Mouse (Mus musculus) liver, embryonic 16.5 days (tissue): ENCODE measurements around the gene Ptpn18. TPM values are rescaled to one million over a fixed set of nuclear protein-coding genes. Genes with fewer than 3 reads are reported as not detected.

Experiments used
- ATAC-seq: fragments of 200-750 bp; cut with Nextera tagmentation; 2 replicates; pipeline ENCODE4 v1.8.0; 2017; ENCODE audit warnings: low read depth, mild to moderate bottlenecking, moderate number of reproducible peaks, moderate library complexity
- H3K27ac ChIP-seq: fragments of 300-500 bp; sonication (generic); 2 replicates; pipeline ENCODE4 v1.5.1; 2014; ENCODE audit warnings: mild to moderate bottlenecking, low read length
- H3K27me3 ChIP-seq: fragments of 300-500 bp; sonication (generic); 2 replicates; pipeline ENCODE4 v1.6.1; 2014; ENCODE audit warnings: low read depth, low read length, mixed read lengths; ENCODE audit not compliant: control insufficient read depth, insufficient read depth
- H3K36me3 ChIP-seq: fragments of 300-500 bp; sonication (generic); 2 replicates; pipeline ENCODE4 v1.6.1; 2014; ENCODE audit warnings: mild to moderate bottlenecking; ENCODE audit not compliant: control insufficient read depth, insufficient read depth
- H3K4me1 ChIP-seq: fragments of 300-500 bp; sonication (generic); 2 replicates; pipeline ENCODE4 v1.6.1; 2014; ENCODE audit warnings: low read depth, low read length, mixed read lengths; ENCODE audit not compliant: control insufficient read depth
- H3K4me2 ChIP-seq: fragments of 300-500 bp; sonication (generic); 2 replicates; pipeline ENCODE4 v1.6.1; 2014; ENCODE audit warnings: low read depth, low read length, mixed read lengths
- H3K4me3 ChIP-seq: fragments of 300-500 bp; sonication (generic); 2 replicates; pipeline ENCODE4 v1.5.1; 2014; ENCODE audit warnings: low read depth, mild to moderate bottlenecking, low read length
- H3K9ac ChIP-seq: fragments of 300-500 bp; sonication (generic); 2 replicates; pipeline ENCODE4 v1.6.1; 2014; ENCODE audit warnings: low read depth, low read length
- H3K9me3 ChIP-seq: fragments of 300-500 bp; sonication (generic); replicated peaks from 2 replicates; pipeline ENCODE4 v1.6.1; 2016; ENCODE audit warnings: low read length; ENCODE audit not compliant: control insufficient read depth
- WGBS: fragments of 180-500 bp; shearing (Covaris S2); extraction: QIAGEN DNeasy Blood & Tissue Kit; methylation state at CpG from one replicate; pipeline ENCODE4 v1.1.7; 2014; ENCODE audit not compliant: insufficient replicate concordance; 5-methylcytosine and 5-hydroxymethylcytosine counted together
- polyA plus RNA-seq: library from polyadenylated mRNA; unstranded; fragments of >200 nt; fragmentation: Nextera tagmentation; extraction: Ambion mirVana; gene quantifications from 2 replicates; pipeline ENCODE4 v1.2.1, GENCODE M21; 2015

The Ptpn18 gene
- polyA plus RNA-seq, 1 experiment from 2014 or later = 16.7 TPM

DNA sequence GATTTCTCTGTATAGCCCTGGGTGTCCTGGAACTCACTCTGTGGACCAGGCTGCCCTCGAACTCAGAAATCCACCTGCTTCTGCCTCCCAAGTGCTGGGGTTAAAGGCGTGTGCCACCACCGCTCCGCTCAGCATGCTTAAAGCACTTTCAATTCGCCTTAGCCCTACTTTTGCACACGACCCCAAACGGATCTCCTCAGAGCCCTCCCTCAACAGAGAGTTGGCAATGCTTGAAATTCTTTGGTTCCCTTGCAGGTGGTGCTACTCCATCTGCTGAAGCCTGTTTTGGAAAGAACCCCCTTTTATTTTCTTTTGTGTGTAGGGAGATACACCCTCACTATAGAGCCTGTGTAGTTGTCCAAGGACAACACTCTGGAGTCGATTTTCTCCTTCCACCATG is 1.1 kb upstream of the Ptpn18 start:
- H3K4me2 ChIP-seq = no peak overlapping the region
- no peak overlapping the region for H3K4me3 ChIP-seq
- H3K9ac ChIP-seq = no peak overlapping the region
- peaks cover 11% of the 10 kb centered on the region for H3K27me3 ChIP-seq
- H3K36me3 ChIP-seq = no peaks in the 10 kb centered on the region
- H3K4me1 ChIP-seq = peaks cover 11% of the 10 kb centered on the region
- H3K9me3 ChIP-seq = no peaks in the 10 kb centered on the region
- H3K27ac ChIP-seq = no peak overlapping the region
- ATAC-seq = no peak
- 25% methylated on average over 8 of the region's 8 CpGs for WGBS

DNA sequence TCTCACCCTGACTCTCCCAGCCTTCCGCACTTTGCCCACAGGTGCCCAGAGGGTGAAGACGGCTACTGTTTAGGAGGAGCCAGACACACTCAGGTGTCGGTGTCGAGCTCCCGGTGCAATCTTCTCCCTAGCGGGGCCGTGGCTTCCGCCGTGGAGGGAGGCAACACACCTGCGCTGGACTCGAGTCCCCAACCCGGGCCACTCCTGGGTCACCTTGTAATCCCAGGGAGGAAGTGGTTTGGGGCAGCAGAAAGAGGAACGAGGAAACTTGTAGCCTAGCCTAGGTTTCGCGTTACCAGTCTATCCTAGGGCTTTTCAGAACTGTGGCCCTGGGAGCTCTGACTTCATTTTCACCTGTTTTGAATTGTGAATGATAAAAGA is 489 bp downstream of the Ptpn18 start:
- H3K27me3 ChIP-seq = peaks cover 11% of the 10 kb centered on the region
- H3K4me3 ChIP-seq = peak overlapping the region; percentile 69
- H3K9me3 ChIP-seq = no peaks in the 10 kb centered on the region
- H3K27ac ChIP-seq = no peak overlapping the region; the same call in 1 of the 2 replicates
- peak overlapping the region; percentile 78 for H3K4me2 ChIP-seq
- WGBS = 2% methylated on average over 15 of the region's 15 CpGs
- ATAC-seq = no peak; the same call in 1 of the 2 replicates
- H3K36me3 ChIP-seq = no peaks in the 10 kb centered on the region
- peaks cover 11% of the 10 kb centered on the region for H3K4me1 ChIP-seq
- peak overlapping the region; percentile 32 for H3K9ac ChIP-seq

DNA sequence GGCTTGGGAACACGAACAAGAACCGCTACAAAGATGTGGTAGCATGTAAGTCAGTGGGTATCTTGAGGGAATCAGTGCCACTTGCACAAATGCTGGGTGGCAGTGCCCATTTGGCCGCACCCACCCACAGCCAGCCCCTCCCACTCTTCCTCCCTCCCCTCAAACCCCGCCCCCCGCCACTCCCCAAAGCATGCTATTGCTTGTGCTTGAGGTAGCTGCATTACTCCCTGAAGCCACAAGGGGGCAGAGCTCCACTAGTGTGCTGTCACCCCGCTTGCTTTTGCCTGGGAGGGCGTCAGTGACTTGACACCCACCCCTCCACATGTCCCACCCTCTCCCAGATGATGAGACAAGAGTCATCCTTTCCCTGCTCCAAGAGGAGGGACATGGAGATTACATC is 3.2 kb downstream of the Ptpn18 start:
- WGBS = 16% methylated on average over 7 of the region's 7 CpGs
- Histone ChIP-seq H3K36me3 (no peaks in the 10 kb centered on the region), H3K9ac (no peak overlapping the region), H3K27ac (no peak overlapping the region), H3K4me1 (peaks cover 11% of the 10 kb centered on the region), H3K4me3 (no peak overlapping the region), H3K4me2 (no peak overlapping the region), H3K27me3 (peaks cover 11% of the 10 kb centered on the region), H3K9me3 (no peaks in the 10 kb centered on the region)
- peak; percentile 42; the same call in 1 of the 2 replicates for ATAC-seq

DNA sequence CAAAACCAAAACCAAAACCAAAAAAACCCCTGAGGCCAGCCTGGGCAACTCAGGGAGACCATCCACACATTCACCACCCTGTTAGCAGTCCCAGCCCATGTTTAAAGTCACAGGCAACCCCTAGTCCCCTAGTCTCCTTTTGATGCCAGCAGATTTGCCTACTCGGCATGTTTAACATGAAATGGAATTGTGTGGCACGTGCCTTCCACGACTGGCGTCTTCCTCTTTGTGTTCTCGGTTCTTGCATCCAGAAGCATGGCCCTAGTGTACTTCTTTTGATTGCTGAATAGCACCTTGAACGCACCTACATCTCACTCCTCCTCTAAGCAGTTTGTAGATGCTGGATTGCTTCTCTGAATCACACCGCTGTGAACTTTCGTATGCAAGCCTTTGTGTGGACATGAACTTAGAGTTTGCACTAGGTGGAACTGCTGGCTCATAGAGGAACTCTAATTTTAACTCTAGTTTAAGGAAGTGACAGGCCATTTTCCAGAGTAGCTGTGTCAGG is 4.8 kb downstream of the Ptpn18 start:
- Histone ChIP-seq H3K4me3 (no peak overlapping the region; the same call in 1 of the 2 replicates), H3K9ac (no peak overlapping the region), H3K4me2 (peak overlapping the region; percentile 24; the same call in 1 of the 2 replicates), H3K27me3 (peaks cover under 1% of the 10 kb centered on the region), H3K4me1 (peaks cover 8% of the 10 kb centered on the region), H3K9me3 (no peaks in the 10 kb centered on the region), H3K36me3 (no peaks in the 10 kb centered on the region), H3K27ac (no peak overlapping the region)
- 29% methylated on average over 8 of the region's 8 CpGs for WGBS
- ATAC-seq = no peak

DNA sequence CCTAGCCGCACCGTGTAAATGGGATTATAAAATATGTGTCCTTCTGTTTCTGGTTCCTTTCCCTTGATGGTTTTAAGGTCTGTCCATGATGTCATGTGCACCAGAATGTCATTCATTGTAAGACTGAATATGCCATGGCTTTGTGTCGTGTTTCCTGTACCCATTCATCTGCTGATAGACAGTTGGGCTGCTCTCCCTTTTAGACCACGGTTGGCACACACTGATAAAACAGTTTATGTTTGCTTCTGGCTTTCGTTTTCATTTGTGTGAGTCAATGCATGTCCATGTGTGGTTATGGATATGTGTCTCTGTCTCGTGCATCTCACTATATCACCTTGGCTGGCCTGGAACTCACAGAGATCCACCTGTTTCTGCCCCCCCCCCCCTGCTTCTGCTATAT is 5.9 kb downstream of the Ptpn18 start:
- 0 out of 2 replicates have a peak, but pooled peaks have one; percentile 16 for ATAC-seq
- WGBS = 40% methylated on average over 6 of the region's 6 CpGs
- no peaks in the 10 kb centered on the region for H3K9me3 ChIP-seq
- no peaks in the 10 kb centered on the region for H3K36me3 ChIP-seq
- no peak overlapping the region for H3K4me3 ChIP-seq
- no peaks in the 10 kb centered on the region for H3K27me3 ChIP-seq
- no peak overlapping the region for H3K4me2 ChIP-seq
- no peak overlapping the region for H3K27ac ChIP-seq
- peaks cover 3% of the 10 kb centered on the region for H3K4me1 ChIP-seq
- no peak overlapping the region for H3K9ac ChIP-seq

DNA sequence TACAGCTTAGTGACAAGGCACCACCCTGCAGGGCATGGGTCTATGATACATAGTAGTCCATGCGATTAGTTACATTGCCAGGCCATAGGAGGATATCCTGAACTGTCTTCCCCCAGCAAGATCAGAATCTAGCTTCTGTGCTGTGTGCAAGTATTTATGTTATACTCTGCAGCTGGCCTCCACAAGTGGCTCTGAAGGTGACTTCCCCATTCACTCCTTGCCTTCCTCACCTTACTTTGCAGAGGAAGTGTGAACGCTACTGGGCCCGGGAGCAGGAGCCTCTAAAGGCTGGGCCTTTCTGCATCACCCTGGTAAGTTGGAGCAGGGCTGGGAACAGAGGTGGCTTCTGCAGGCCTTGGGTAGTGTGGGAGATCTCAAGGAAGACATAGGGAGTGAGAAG is 8.5 kb downstream of the Ptpn18 start:
- WGBS = 16% methylated on average over 3 of the region's 3 CpGs
- Histone ChIP-seq H3K27me3 (peaks cover 2% of the 10 kb centered on the region), H3K4me3 (no peak overlapping the region), H3K4me2 (no peak overlapping the region), H3K9me3 (no peaks in the 10 kb centered on the region), H3K36me3 (no peaks in the 10 kb centered on the region), H3K27ac (no peak overlapping the region), H3K9ac (no peak overlapping the region), H3K4me1 (peaks cover 4% of the 10 kb centered on the region; the same call in 1 of the 2 replicates)
- ATAC-seq = no peak

DNA sequence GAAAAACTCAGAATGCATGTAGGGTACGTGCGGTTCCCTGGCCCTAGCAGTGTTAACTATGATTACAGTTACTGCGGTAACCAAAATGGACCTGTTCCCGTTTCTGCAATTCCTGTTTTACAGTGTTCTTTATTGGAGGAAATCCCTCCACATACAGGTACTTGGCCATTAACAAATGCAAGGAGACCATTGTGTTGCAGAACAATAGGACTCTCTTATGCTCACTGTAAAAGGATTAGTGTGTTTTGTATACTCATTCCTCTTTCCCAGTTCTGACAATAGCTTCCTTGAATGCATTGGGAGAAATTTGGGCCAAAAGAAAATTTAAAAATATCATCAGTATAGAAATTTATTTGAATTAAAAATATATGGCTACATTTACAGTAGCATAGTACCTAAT is 8.9 kb downstream of the Ptpn18 start:
- no peak overlapping the region for H3K9ac ChIP-seq
- no peak overlapping the region for H3K4me2 ChIP-seq
- no peak overlapping the region for H3K4me3 ChIP-seq
- no peak overlapping the region for H3K27ac ChIP-seq
- peaks cover 4% of the 10 kb centered on the region; the same call in 1 of the 2 replicates for H3K4me1 ChIP-seq
- WGBS = 56% methylated on average over 4 of the region's 4 CpGs
- no peak for ATAC-seq
- no peaks in the 10 kb centered on the region for H3K36me3 ChIP-seq
- H3K9me3 ChIP-seq = no peaks in the 10 kb centered on the region
- peaks cover 2% of the 10 kb centered on the region for H3K27me3 ChIP-seq

DNA sequence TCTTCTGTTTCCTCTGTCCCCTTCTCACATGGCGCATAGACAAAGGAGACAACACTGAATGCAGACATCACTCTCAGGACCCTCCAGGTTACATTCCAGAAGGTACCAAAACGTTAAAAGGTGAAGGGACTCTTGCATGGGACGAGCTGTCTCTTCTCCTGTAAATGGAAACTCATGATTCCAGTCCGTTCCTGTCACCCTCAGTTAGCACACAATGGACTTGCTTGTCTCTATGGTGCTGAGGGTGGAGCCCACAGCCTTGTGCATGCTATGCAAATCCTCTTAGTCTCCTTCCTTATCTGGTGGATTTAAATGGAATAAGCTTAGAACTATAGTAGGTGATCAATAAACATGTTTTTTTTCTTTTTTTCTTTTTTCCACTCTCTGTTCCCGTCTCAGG is 10.2 kb downstream of the Ptpn18 start:
- Histone ChIP-seq H3K9me3 (no peaks in the 10 kb centered on the region), H3K27ac (no peak overlapping the region), H3K9ac (no peak overlapping the region), H3K27me3 (peaks cover 2% of the 10 kb centered on the region), H3K36me3 (no peaks in the 10 kb centered on the region), H3K4me2 (no peak overlapping the region), H3K4me1 (peaks cover 4% of the 10 kb centered on the region; the same call in 1 of the 2 replicates), H3K4me3 (no peak overlapping the region)
- ATAC-seq = no peak
- 58% methylated on average over 5 of the region's 5 CpGs for WGBS

DNA sequence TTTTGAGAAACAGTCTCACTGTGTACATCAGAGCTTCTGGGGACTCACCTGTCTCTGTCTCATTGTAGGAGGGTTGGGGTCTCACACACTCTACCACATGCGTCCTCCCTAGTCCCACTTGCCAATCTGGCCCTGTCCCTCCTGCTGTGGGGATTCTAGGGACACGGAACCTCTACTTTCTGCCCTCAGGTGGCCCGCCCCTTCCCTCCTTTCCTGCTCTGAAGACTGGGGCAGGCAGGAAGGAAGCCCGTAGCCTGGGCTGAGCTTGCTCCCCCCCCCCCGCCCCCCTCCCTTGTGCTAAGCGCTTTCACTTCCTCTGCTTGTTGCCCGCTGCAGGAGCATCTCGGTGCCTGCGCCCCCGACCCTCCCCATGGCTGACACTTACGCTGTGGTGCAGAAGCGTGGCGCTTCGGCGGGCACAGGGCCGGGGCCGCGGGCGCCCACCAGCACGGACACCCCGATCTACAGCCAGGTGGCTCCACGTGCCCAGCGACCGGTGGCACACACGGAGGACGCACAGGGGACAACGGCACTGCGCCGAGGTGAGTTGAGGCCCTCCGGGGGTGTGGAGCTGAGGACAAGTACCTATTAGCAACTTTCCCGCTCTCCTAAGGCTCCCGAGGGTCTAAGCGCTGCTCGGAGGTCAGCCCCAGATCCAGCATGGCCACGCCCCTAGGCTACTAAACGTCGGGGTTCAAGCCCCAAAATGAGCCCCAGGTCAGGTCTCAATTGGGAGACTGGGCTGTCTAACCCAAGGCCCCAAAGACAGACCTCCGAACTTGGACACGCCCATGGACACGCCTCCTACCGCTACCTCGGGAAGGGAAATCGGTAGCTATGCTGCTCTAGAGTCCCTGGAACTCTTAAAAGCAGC is 13.1 kb downstream of the Ptpn18 start:
- under 1% methylated on average over 42 of the region's 43 CpGs for WGBS

More for the DNA sequence above, 13.1 kb downstream of the Ptpn18 start:
- H3K4me3 ChIP-seq = peak overlapping the region; percentile 63
- H3K4me2 ChIP-seq = peak overlapping the region; percentile 67
- H3K36me3 ChIP-seq = no peaks in the 10 kb centered on the region
- peaks cover 4% of the 10 kb centered on the region; the same call in 1 of the 2 replicates for H3K4me1 ChIP-seq
- H3K9me3 ChIP-seq = no peaks in the 10 kb centered on the region
- peak; percentile 71 for ATAC-seq
- peak overlapping the region; percentile 57 for H3K9ac ChIP-seq
- H3K27ac ChIP-seq = peak overlapping the region; percentile 53; the same call in 1 of the 2 replicates
- H3K27me3 ChIP-seq = peaks cover 2% of the 10 kb centered on the region
